Mouse (Mus musculus) layer of hippocampus, adult 2 months (tissue): ENCODE data around the gene Atxn1. TPM values are rescaled to one million over a fixed set of nuclear protein-coding genes. Genes with fewer than 3 reads are reported as not detected.

Source experiments
- DNase-seq, 2 experiments: peaks; one replicate each; pipeline ENCODE4 v3.0.0; 2022; ENCODE audit warnings: low spot score in 2 of 2
- H3K27ac ChIP-seq: fragments of 200-600 bp; 2 replicates; pipeline ENCODE4 v1.8.1; 2022
- H3K4me3 ChIP-seq: fragments of 200-600 bp; 2 replicates; pipeline ENCODE4 v1.8.1; 2022; ENCODE audit warnings: mild to moderate bottlenecking
- CTCF ChIP-seq: fragments of 200-600 bp; conservative IDR thresholded peaks from 2 replicates; pipeline ENCODE4 v1.8.1; 2022; ENCODE audit warnings: antibody characterized with exemption, mild to moderate bottlenecking, moderate library complexity
- total RNA-seq, 2 experiments: library from RNA; stranded (reverse); gene quantifications; 2 replicates each; pipeline ENCODE4 v1.2.3; 2021

Atxn1 gene
- total RNA-seq, 2 experiments from 2014 or later, result 128 to 131 TPM

GRCm38 (mm10) chr13:45773381-45774168 lies 191.2 kb downstream of the Atxn1 start:
- no peak for DNase-seq
- TF ChIP-seq CTCF, result no peak
- Histone ChIP-seq H3K27ac (no peak overlapping the region), H3K4me3 (no peak overlapping the region)

GRCm38 (mm10) chr13:45769757-45770156 lies 195.1 kb downstream of the Atxn1 start:
- no peak for TF ChIP-seq CTCF
- DNase-seq, result no peak
- H3K27ac ChIP-seq, result no peak overlapping the region
- H3K4me3 ChIP-seq, result no peak overlapping the region

GRCm38 (mm10) chr13:45768250-45768649 lies 196.6 kb downstream of the Atxn1 start:
- DNase-seq, result no peak
- Histone ChIP-seq H3K4me3 (no peak overlapping the region), H3K27ac (no peak overlapping the region)
- no peak for TF ChIP-seq CTCF

GRCm38 (mm10) chr13:45764354-45764753 lies 200.5 kb downstream of the Atxn1 start:
- no peak for TF ChIP-seq CTCF
- DNase-seq, result peak in 1 of 2 experiments; percentile 16

GRCm38 (mm10) chr13:45762278-45762677 lies 202.5 kb downstream of the Atxn1 start:
- H3K4me3 ChIP-seq, result no peak overlapping the region
- H3K27ac ChIP-seq, result no peak overlapping the region
- no peak for DNase-seq
- no peak for TF ChIP-seq CTCF

More at GRCm38 (mm10) chr13:45764354-45764753, 200.5 kb downstream of the Atxn1 start:
- H3K4me3 ChIP-seq, result no peak overlapping the region
- peak overlapping the region; percentile 24; the same call in 1 of the 2 replicates for H3K27ac ChIP-seq

GRCm38 (mm10) chr13:45754483-45754882 lies 210.3 kb downstream of the Atxn1 start:
- Histone ChIP-seq H3K4me3 (no peak overlapping the region), H3K27ac (no peak overlapping the region)
- DNase-seq, result no peak
- TF ChIP-seq CTCF, result no peak

- DNase-seq, result no peak
- Histone ChIP-seq H3K27ac (no peak overlapping the region), H3K4me3 (no peak overlapping the region)
- no peak for TF ChIP-seq CTCF
These were observed 212.3 kb downstream of the Atxn1 start for GRCm38 (mm10) chr13:45752498-45752897.

GRCm38 (mm10) chr13:45751231-45751630 lies 213.6 kb downstream of the Atxn1 start:
- H3K27ac ChIP-seq, result peak overlapping the region; percentile 32; the same call in 1 of the 2 replicates
- DNase-seq, result no peak
- TF ChIP-seq CTCF, result no peak

GRCm38 (mm10) chr13:45750627-45751026 lies 214.2 kb downstream of the Atxn1 start:
- DNase-seq, result no peak
- no peak overlapping the region for H3K4me3 ChIP-seq
- no peak for TF ChIP-seq CTCF
- peak overlapping the region; percentile 32; the same call in 1 of the 2 replicates for H3K27ac ChIP-seq

More at GRCm38 (mm10) chr13:45751231-45751630, 213.6 kb downstream of the Atxn1 start:
- H3K4me3 ChIP-seq, result no peak overlapping the region

GRCm38 (mm10) chr13:45749937-45750336 lies 214.9 kb downstream of the Atxn1 start:
- H3K4me3 ChIP-seq, result no peak overlapping the region
- DNase-seq, result no peak
- H3K27ac ChIP-seq, result no peak overlapping the region
- no peak for TF ChIP-seq CTCF

- TF ChIP-seq CTCF, result no peak
- Histone ChIP-seq H3K27ac (no peak overlapping the region), H3K4me3 (no peak overlapping the region)
- DNase-seq, result no peak
These were observed 215.6 kb downstream of the Atxn1 start for GRCm38 (mm10) chr13:45749222-45749621.

- no peak overlapping the region for H3K4me3 ChIP-seq
- 0 out of 2 replicates have a peak, but pooled peaks have one; percentile 10 for TF ChIP-seq CTCF
These were observed 216.1 kb downstream of the Atxn1 start for GRCm38 (mm10) chr13:45748691-45749090.

GRCm38 (mm10) chr13:45745851-45746773 lies 218.7 kb downstream of the Atxn1 start:
- Histone ChIP-seq H3K4me3 (no peak overlapping the region), H3K27ac (no peak overlapping the region)
- no peak for DNase-seq
- peak; percentile 69 for TF ChIP-seq CTCF

More at GRCm38 (mm10) chr13:45748691-45749090, 216.1 kb downstream of the Atxn1 start:
- no peak for DNase-seq
- no peak overlapping the region for H3K27ac ChIP-seq
